In the genomic region with DNA sequence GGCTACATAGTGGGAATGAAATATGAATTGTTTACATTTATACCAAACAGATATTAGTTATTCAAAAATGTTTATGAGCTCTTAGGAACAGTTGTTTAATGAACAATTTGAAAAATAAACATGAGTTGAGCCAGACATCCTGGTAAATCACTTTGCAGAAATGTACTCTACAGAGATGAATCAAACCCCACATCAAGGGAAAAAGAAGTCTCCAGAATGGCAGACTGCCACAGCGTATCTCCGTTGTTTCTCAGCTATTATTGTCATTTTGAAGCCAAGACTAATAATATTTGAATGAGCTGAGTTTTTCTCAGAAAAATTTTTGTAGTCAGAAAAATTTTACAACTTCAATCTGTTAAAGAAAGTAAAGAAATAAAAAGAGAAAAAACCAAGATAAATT, we compare ENCODE assay signal across 13 mouse cellular contexts.
"Had no signal": no experiment of that assay in that cellular context is flagged by ENCODE, and none has a peak within 500 bp of the region (broad histone marks: within the 10 kb centered on the region; RNA-seq: fewer than 3 reads in every experiment).

No protein-coding gene starts in this region.

- H3K4me1 ChIP-seq: liver, embryonic 13.5 days; megakaryocyte, embryonic 14.5 days; midbrain, embryonic 10.5 days; midbrain, embryonic 13.5 days had no signal

- H3K36me3 ChIP-seq: liver, embryonic 13.5 days; midbrain, embryonic 10.5 days; midbrain, embryonic 13.5 days had no signal

- H3K4me3 ChIP-seq: left cerebral cortex, adult 2 months; liver, embryonic 13.5 days; megakaryocyte, embryonic 14.5 days; midbrain, embryonic 10.5 days; midbrain, embryonic 13.5 days had no signal

- H3K4me2 ChIP-seq: liver, embryonic 13.5 days; midbrain, embryonic 13.5 days had no signal

- H3K27me3 ChIP-seq: liver, embryonic 13.5 days; megakaryocyte, embryonic 14.5 days; midbrain, embryonic 13.5 days had no signal

- H3K9me3 ChIP-seq: liver, embryonic 13.5 days; megakaryocyte, embryonic 14.5 days; midbrain, embryonic 10.5 days; midbrain, embryonic 13.5 days had no signal

- H3K9ac ChIP-seq: liver, embryonic 13.5 days; midbrain, embryonic 13.5 days had no signal

- ATAC-seq: intestine, embryonic 16.5 days; lung, postnatal 0 days; midbrain, embryonic 13.5 days had no signal

- H3K27ac ChIP-seq: left cerebral cortex, adult 2 months; liver, embryonic 13.5 days; midbrain, embryonic 10.5 days; midbrain, embryonic 13.5 days had no signal

- DNase-seq: kidney, adult 2 months; kidney, postnatal 25 days; layer of hippocampus, postnatal 36 days; liver, embryonic 13.5 days; lung, adult 2 months; thymus, adult 18-20 months; thymus, postnatal 36 days had no signal
